Mouse (Mus musculus): ENCODE data around the gene Gm12666.
"Not testable (repeated sequence)": the region's sequence is repeated elsewhere in the genome, so short reads cannot be mapped to it uniquely, and the experiment has no call there.

Gm12666 gene

GRCm38 (mm10) chr4:92191649-92192048, at the start of gene Gm12666:
TSS of gene Gm12666 (minus strand) at chr4:92191749.
- in situ Hi-C loops (cut with MboI, MseI) = not testable (repeated sequence)

- in situ Hi-C loops (cut with MboI, MseI) = no loop called here
Measured at GRCm38 (mm10) chr4:92226326-92226725, 34.8 kb upstream of the Gm12666 start.

GRCm38 (mm10) chr4:92216286-92216685, 24.7 kb upstream of the Gm12666 start:
- in situ Hi-C loops (cut with MboI, MseI) = loop anchor here in 1 of 2 experiments (25.0 kb wide), 1 partner anchor 704 kb away; no protein-coding TSS in a partner anchor

GRCm38 (mm10) chr4:92152646-92153045, 38.9 kb downstream of the Gm12666 start:
- in situ Hi-C loops (cut with MboI, MseI) = no loop called here

- in situ Hi-C loops (cut with MboI, MseI) = loop anchor here in 1 of 2 experiments (10.0 kb wide), 1 partner anchor 262 kb away; no protein-coding TSS in a partner anchor
Measured at GRCm38 (mm10) chr4:92147134-92147533, 44.4 kb downstream of the Gm12666 start, which contains the start of gene Izumo3. TSS of gene Izumo3 (minus strand) at chr4:92147234.
